Mouse (Mus musculus) embryonic fibroblast, embryonic 13.5 days (primary cell): Measurements from ENCODE around the gene Slc17a6.

Source experiments
- CTCF ChIP-seq: IDR thresholded peaks from 2 replicates; pipeline ENCODE4 v1.5.1; 2011; ENCODE audit warnings: mild to moderate bottlenecking, control low read depth, low read length, moderate library complexity, borderline replicate concordance; ENCODE audit not compliant: insufficient read depth
- POLR2A ChIP-seq: IDR thresholded peaks from 2 replicates; pipeline ENCODE4 v1.6.1; 2011; ENCODE audit warnings: low read depth, mild to moderate bottlenecking, control low read depth, low read length, moderate library complexity

GRCm38 (mm10) chr7:51622196-51622595, 390 bp downstream of the Slc17a6 start:
- TF ChIP-seq CTCF (no peak), POLR2A (no peak)
